Mouse (Mus musculus): ENCODE measurements at regions not wholly inside any gene's neighbourhood (a gene's known extent, or its start where the extent isn't known, plus 50 kb on each side); places are given as distances from the start of the nearest gene placed in this dataset.

DNA sequence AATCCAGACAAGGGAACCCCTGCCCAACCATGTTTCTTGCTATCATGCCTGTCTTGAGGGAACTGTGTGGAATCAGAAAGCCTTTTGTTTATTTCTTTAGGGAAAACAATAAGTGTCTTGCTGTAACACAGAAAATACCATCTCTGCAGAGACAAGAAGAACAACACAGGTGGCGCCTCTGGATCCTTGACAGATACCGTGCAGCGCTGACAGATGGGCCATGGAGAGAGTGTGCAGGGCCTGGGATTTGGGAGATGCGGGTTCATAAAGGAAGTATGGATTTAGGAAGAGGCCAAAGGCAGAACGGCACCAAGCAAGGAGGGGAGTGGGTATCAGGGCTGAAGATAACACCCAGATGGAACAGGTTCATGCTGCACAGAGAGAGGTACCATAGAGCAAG is 209.3 kb downstream of the Drd1 start:
- H3K9me3 ChIP-seq (replicated peaks), result no peaks in the 10 kb centered on the region
- H3K27me3 ChIP-seq, result no peaks in the 10 kb centered on the region
- H3K4me2 ChIP-seq, result no peak overlapping the region
- no peaks in the 10 kb centered on the region for H3K36me3 ChIP-seq
- no peaks in the 10 kb centered on the region for H3K4me1 ChIP-seq (replicated peaks)
- no peak overlapping the region for H3K27ac ChIP-seq
- ATAC-seq (replicated peaks; ENCODE audit: insufficient number of reproducible peaks, insufficient read depth, low FRiP score, low read depth), result no peak
- H3K4me3 ChIP-seq, result no peak overlapping the region
- WGBS, result 74% methylated on average over 5 of the region's 5 CpGs
- no peak overlapping the region for H3K9ac ChIP-seq

DNA sequence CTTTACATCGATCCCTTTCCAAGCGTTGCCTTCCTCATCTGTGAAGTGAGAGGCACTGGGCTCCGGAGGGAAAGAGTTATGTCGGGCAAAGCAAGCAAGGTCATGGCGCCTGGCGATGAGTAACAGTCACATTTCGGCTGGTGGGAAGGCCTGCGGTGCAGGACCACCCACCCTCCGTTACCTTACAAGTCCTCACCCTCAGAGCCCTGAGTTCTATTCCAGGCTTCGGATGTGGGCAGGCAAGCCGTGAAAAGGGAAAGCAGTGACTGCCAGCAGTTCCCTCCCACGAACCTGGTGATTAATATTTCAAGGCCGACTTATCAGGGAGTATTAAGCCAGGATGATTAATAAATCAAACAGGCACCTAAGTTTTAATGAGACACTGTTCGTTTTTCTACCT is 209.7 kb downstream of the Drd1 start:
- H3K4me1 ChIP-seq (replicated peaks), result no peaks in the 10 kb centered on the region
- no peaks in the 10 kb centered on the region for H3K27me3 ChIP-seq
- 80% methylated on average over 14 of the region's 14 CpGs for WGBS
- H3K4me3 ChIP-seq, result no peak overlapping the region
- H3K36me3 ChIP-seq, result no peaks in the 10 kb centered on the region
- no peak overlapping the region for H3K9ac ChIP-seq
- no peak overlapping the region for H3K4me2 ChIP-seq
- ATAC-seq (replicated peaks; ENCODE audit: insufficient number of reproducible peaks, insufficient read depth, low FRiP score, low read depth), result no peak
- no peak overlapping the region for H3K27ac ChIP-seq
- H3K9me3 ChIP-seq (replicated peaks), result no peaks in the 10 kb centered on the region

DNA sequence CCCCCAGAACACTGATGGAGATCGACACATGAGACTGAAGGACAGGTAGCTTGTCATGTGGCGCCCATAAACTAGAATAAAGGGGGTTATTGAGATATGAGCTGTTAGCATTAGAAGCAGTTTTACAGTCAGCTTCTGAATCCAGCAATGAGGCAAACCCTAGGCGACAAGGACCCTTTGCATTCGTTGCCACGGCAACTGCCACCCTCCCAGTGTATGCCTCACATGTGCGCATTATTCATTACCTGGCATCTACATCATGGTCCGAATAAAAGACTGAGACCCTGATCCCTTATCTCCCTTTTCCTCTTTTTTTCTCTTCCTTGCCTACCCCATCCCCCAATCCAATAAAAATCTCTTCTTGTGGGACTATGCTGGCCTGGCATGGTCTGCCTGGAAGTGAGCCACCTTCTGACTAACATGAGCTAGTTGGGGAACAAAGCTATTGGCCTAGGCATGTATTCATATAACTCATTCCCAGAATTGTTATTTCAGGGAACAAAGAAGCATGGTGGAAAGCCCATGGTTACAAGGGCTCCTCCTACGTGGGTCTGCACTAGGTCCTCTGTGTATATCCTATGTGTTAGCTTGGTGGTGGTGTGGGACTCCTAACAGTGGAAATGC is 229.4 kb downstream of the Drd1 start:
- H3K27ac ChIP-seq, result no peak overlapping the region
- no peak overlapping the region for H3K4me3 ChIP-seq
- no peaks in the 10 kb centered on the region for H3K9me3 ChIP-seq (replicated peaks)
- no peak for ATAC-seq (replicated peaks; ENCODE audit: insufficient number of reproducible peaks, insufficient read depth, low FRiP score, low read depth)
- no peak overlapping the region for H3K4me2 ChIP-seq
- no peaks in the 10 kb centered on the region for H3K27me3 ChIP-seq
- no peak overlapping the region for H3K9ac ChIP-seq
- WGBS, result 77% methylated on average over 8 of the region's 8 CpGs
- no peaks in the 10 kb centered on the region for H3K4me1 ChIP-seq (replicated peaks)
- no peaks in the 10 kb centered on the region for H3K36me3 ChIP-seq

DNA sequence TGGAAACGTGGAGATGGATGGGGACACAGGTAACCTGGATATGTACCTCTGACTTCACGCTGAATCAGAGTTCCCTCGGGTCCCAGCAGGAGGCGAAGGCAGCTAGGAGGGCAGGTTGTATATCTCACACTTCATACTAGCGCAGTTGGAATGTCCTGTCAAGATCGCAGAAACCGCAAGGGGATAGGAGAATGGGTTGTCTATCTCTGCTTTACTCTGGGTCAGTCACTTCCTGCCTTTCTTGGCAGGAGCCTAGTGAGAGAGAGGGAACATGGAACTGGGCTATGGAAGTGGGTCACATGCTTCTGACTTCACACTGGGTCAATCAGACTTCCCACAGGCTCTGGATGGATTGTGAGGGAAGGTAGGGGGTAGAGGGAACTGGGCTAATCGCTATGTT is 233.4 kb downstream of the Drd1 start:
- WGBS, result 64% methylated on average over 8 of the region's 8 CpGs
- no peak overlapping the region for H3K4me2 ChIP-seq
- ATAC-seq (replicated peaks; ENCODE audit: insufficient number of reproducible peaks, insufficient read depth, low FRiP score, low read depth), result 0 out of 2 replicates have a peak, but pooled peaks have one; percentile 35
- H3K4me1 ChIP-seq (replicated peaks), result no peaks in the 10 kb centered on the region
- no peaks in the 10 kb centered on the region for H3K27me3 ChIP-seq
- no peaks in the 10 kb centered on the region for H3K9me3 ChIP-seq (replicated peaks)
- no peak overlapping the region for H3K27ac ChIP-seq
- no peak overlapping the region for H3K9ac ChIP-seq
- no peaks in the 10 kb centered on the region for H3K36me3 ChIP-seq
- H3K4me3 ChIP-seq, result no peak overlapping the region

DNA sequence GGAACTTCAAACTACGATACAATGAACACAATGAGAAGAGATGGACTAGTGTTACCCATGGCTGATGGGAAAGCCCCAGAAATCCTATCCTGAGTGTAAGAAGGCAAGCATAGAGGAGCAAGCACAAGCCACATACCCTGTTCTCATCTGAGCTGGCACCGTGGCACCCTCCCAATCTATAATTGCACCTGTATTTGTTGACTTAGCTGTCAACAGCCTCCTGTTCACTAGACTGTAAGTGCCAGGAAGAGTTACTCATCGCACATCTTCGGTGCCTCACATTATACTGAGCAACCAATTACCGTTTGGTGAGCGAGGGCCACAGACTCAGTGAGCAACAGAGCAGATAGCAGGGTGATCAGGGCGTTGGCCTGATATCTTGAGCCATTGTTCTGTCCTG is 239.9 kb downstream of the Drd1 start:
- no peaks in the 10 kb centered on the region for H3K36me3 ChIP-seq
- H3K4me3 ChIP-seq, result no peak overlapping the region
- no peaks in the 10 kb centered on the region for H3K9me3 ChIP-seq (replicated peaks)
- H3K27ac ChIP-seq, result no peak overlapping the region
- H3K4me1 ChIP-seq (replicated peaks), result no peaks in the 10 kb centered on the region
- H3K27me3 ChIP-seq, result no peaks in the 10 kb centered on the region
- no peak overlapping the region for H3K9ac ChIP-seq
- H3K4me2 ChIP-seq, result no peak overlapping the region
- no peak for ATAC-seq (replicated peaks; ENCODE audit: insufficient number of reproducible peaks, insufficient read depth, low FRiP score, low read depth)
- 76% methylated on average over 7 of the region's 7 CpGs for WGBS

DNA sequence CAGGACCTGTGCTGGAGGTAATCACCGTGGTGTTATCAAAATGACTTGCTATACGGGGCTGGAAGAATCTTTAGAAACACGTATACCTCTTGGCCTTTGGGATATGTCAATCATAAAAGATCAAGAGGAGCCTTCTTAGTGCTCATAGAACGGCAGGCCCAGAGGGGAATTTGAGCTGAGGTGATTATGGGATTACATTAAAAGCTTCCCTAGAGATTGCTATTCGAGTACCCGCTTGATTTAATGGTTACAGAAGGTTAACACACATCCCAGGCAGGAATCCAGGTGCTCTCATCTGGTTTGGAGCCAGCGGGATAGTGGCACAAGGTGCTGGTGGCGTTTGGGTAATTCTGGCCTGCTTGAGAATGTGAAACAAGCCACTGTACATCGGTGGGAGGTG is 241.4 kb downstream of the Drd1 start:
- Histone ChIP-seq H3K9me3 (replicated peaks) (no peaks in the 10 kb centered on the region), H3K4me2 (no peak overlapping the region), H3K4me1 (replicated peaks) (no peaks in the 10 kb centered on the region), H3K9ac (no peak overlapping the region), H3K27ac (no peak overlapping the region), H3K27me3 (no peaks in the 10 kb centered on the region), H3K36me3 (no peaks in the 10 kb centered on the region), H3K4me3 (no peak overlapping the region)
- WGBS, result 69% methylated on average over 9 of the region's 9 CpGs
- no peak for ATAC-seq (replicated peaks; ENCODE audit: insufficient number of reproducible peaks, insufficient read depth, low FRiP score, low read depth)

DNA sequence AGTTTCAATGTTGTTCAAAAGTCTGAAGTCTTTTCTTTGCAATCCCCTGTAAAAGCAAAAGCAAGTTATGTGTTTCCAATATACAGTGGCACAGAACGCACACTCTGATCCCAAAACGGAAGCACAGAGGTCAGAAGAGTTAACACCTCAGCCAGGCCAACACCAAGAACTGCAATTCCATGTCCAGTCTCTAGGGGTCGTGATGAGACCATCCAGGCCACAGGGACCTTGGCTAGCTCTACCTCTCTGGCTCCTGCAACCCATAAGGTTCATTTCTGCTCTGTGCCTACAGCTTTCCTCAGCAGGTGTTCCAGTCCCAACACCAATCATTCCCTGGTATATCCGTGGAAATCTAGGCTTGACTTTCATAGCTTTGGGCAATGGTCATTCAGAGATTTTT is 243.6 kb downstream of the Drd1 start:
- WGBS, result 22% methylated on average over 4 of the region's 4 CpGs

DNA sequence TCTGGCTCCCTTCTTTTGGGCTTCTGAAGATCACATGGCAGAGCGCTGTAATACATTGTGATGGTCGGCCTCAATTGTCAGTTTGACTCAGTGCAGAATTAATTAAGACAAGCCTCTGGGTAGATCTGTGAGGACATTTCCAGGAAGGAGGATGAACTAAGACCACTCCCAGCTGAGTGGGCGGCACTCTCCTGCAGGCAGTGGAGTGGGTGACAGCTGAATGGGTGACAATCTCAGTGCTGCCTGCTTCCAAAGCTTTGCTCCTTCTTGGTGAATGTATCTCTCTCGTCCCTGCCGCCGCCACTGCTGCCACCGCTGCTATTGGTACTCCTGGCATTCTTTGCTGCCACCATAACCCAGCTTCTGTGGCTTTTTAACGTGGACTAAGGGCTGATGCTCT is 244.4 kb downstream of the Drd1 start:
- Histone ChIP-seq H3K4me3 (no peak overlapping the region), H3K27ac (no peak overlapping the region), H3K9ac (no peak overlapping the region), H3K9me3 (replicated peaks) (no peaks in the 10 kb centered on the region), H3K4me2 (no peak overlapping the region), H3K4me1 (replicated peaks) (peaks cover 11% of the 10 kb centered on the region), H3K27me3 (no peaks in the 10 kb centered on the region), H3K36me3 (no peaks in the 10 kb centered on the region)
- WGBS, result 73% methylated on average over 8 of the region's 8 CpGs
- no peak for ATAC-seq (replicated peaks; ENCODE audit: insufficient number of reproducible peaks, insufficient read depth, low FRiP score, low read depth)

More for the DNA sequence above, 243.6 kb downstream of the Drd1 start:
- Histone ChIP-seq H3K4me3 (no peak overlapping the region), H3K4me1 (replicated peaks) (peaks cover 11% of the 10 kb centered on the region), H3K9me3 (replicated peaks) (no peaks in the 10 kb centered on the region), H3K36me3 (no peaks in the 10 kb centered on the region), H3K27ac (no peak overlapping the region), H3K27me3 (no peaks in the 10 kb centered on the region), H3K9ac (no peak overlapping the region), H3K4me2 (no peak overlapping the region)
- ATAC-seq (replicated peaks; ENCODE audit: insufficient number of reproducible peaks, insufficient read depth, low FRiP score, low read depth), result no peak

DNA sequence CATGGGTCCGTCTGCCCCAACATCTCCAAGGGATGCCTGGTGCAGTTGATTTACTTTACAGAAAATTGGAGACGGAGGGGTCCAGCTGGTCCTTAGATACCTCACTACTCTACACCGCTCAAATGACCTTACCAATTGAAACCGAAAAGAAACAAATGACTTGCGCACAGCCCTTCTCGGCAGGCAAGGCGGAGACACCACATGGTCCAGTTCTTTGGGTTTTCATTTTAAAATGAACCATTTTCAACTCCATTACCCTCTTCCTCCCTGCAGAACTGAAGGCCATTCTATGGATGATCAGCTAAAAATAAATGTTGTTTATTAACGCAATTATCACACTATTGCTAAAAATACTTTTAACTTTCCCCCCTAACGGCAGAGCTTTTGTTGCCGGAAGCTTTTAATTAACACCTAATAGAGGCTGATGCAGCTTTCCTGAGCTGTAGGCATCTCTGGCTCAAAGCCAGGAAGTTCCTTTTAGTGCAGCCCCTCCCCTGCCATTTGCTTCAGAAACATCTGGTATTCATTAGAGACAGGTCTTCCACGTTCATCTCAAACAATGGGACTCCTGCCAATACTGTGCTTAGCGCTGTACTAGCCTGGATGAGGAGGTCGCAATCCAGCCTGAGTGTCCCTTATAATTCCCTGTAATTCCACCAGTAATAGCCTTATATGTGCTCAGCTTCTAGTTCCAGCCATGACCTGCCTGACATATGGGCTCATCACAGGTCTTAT is 247.5 kb downstream of the Drd1 start:
- no peak overlapping the region for H3K4me2 ChIP-seq
- no peaks in the 10 kb centered on the region for H3K9me3 ChIP-seq (replicated peaks)
- no peaks in the 10 kb centered on the region for H3K27me3 ChIP-seq
- 43% methylated on average over 13 of the region's 13 CpGs for WGBS
- no peak overlapping the region for H3K27ac ChIP-seq
- H3K9ac ChIP-seq, result no peak overlapping the region
- no peak overlapping the region for H3K4me3 ChIP-seq
- H3K36me3 ChIP-seq, result no peaks in the 10 kb centered on the region
- H3K4me1 ChIP-seq (replicated peaks), result peaks cover 11% of the 10 kb centered on the region
- ATAC-seq (replicated peaks; ENCODE audit: insufficient number of reproducible peaks, insufficient read depth, low FRiP score, low read depth), result peak; percentile 67

DNA sequence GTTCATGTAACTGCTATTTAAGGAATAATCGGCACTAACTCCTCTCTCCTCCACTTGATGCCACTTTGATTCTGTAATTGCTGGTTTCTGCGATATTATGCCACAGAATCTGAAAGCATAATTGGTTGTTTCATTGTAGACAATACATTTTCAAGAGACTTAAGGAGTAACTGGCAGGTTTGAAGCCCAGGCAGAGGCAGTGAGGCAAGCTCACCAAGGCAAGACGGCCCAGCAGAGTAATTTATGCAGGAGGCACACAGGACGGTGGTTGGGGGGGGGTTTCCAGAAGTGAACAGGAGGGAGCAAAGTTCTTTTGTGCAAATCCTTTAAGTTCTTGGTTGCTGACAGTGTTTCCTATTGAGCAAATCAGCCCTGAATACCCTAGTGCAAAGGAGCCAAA is 249.6 kb downstream of the Drd1 start:
- H3K4me1 ChIP-seq (replicated peaks), result peaks cover 11% of the 10 kb centered on the region
- H3K4me2 ChIP-seq, result no peak overlapping the region
- H3K36me3 ChIP-seq, result no peaks in the 10 kb centered on the region
- H3K4me3 ChIP-seq, result no peak overlapping the region
- H3K27ac ChIP-seq, result no peak overlapping the region
- ATAC-seq (replicated peaks; ENCODE audit: insufficient number of reproducible peaks, insufficient read depth, low FRiP score, low read depth), result no peak
- H3K27me3 ChIP-seq, result no peaks in the 10 kb centered on the region
- H3K9ac ChIP-seq, result no peak overlapping the region
- no peaks in the 10 kb centered on the region for H3K9me3 ChIP-seq (replicated peaks)
- 75% methylated on average over 4 of the region's 4 CpGs for WGBS

DNA sequence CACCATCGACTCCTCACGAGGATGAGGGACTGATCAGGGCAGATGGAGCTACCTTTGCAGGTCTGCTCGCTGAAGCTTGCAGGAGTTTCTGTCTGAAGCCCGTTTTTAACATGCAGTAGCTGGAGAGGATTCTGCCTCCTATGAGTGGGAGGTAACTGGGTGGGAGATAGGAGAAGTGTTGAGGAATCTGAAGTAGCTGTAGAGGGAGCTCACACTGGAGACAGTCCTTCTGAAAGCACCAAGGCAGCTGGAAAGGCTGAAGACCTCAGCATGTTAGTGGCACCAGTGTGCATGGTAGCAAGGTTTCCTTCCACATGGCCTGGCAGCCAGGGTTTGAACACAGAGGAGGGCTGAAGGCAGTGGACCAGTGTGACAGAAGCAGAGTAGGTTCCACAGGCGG is 254.5 kb downstream of the Drd1 start:
- H3K27ac ChIP-seq, result no peak overlapping the region
- H3K27me3 ChIP-seq, result no peaks in the 10 kb centered on the region
- no peaks in the 10 kb centered on the region for H3K36me3 ChIP-seq
- H3K9ac ChIP-seq, result no peak overlapping the region
- no peaks in the 10 kb centered on the region for H3K9me3 ChIP-seq (replicated peaks)
- WGBS, result 62% methylated on average over 5 of the region's 5 CpGs
- no peaks in the 10 kb centered on the region for H3K4me1 ChIP-seq (replicated peaks)
- ATAC-seq (replicated peaks; ENCODE audit: insufficient number of reproducible peaks, insufficient read depth, low FRiP score, low read depth), result no peak
- no peak overlapping the region for H3K4me2 ChIP-seq
- no peak overlapping the region for H3K4me3 ChIP-seq

DNA sequence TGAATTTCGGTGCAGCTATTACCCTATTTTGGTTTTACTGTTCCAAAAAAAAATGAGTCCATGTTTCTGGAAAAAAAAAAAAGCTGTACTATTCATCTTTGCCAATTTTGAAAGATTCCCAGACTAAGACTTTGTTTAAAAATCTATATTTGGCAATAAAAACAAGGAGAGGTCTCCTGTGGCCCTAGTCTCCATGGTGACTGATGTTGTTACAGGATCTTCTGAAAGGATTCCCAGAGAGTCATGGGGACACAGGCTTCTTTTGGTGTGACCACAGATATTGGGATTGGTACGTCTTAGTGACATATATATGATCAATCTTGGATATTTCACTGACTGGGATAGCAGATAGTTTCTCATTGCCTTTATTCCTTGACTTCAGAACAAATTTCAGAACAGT is 266.7 kb downstream of the Drd1 start:
- H3K4me3 ChIP-seq, result no peak overlapping the region
- H3K27me3 ChIP-seq, result no peaks in the 10 kb centered on the region
- H3K4me2 ChIP-seq, result no peak overlapping the region
- H3K27ac ChIP-seq, result no peak overlapping the region
- H3K9ac ChIP-seq, result no peak overlapping the region
- H3K36me3 ChIP-seq, result no peaks in the 10 kb centered on the region
- no peaks in the 10 kb centered on the region for H3K4me1 ChIP-seq (replicated peaks)
- no peaks in the 10 kb centered on the region for H3K9me3 ChIP-seq (replicated peaks)
- 65% methylated on average over 2 of the region's 2 CpGs for WGBS
- ATAC-seq (replicated peaks; ENCODE audit: insufficient number of reproducible peaks, insufficient read depth, low FRiP score, low read depth), result no peak

Measured in heart, embryonic 15.5 days (tissue).